Mouse (Mus musculus) gastrocnemius, adult 2 months (tissue): ENCODE measurements around the gene Aldoart2. TPM values are rescaled to one million over a fixed set of nuclear protein-coding genes. Genes with fewer than 3 reads are reported as not detected.

Experiments used
- DNase-seq: peaks from one replicate; pipeline ENCODE4 v3.0.0; 2022
- H3K27ac ChIP-seq: fragments of 200-600 bp; 2 replicates; pipeline ENCODE4 v1.8.1; 2022; ENCODE audit warnings: mild to moderate bottlenecking
- H3K4me3 ChIP-seq: fragments of 200-600 bp; 2 replicates; pipeline ENCODE4 v1.8.1; 2022; ENCODE audit warnings: mild to moderate bottlenecking, moderate library complexity
- CTCF ChIP-seq: fragments of 200-600 bp; IDR thresholded peaks from 2 replicates; pipeline ENCODE4 v1.8.1; 2022; ENCODE audit warnings: antibody characterized with exemption, mild to moderate bottlenecking, moderate library complexity
- intact Hi-C: fragments of 180-260 bp; cut with DNase I; formaldehyde crosslinking; loops from one replicate; pipeline ENCODE4 v1.15.1; 2025
- total RNA-seq, 2 experiments: library from RNA; stranded (reverse); gene quantifications; 2 replicates each; pipeline ENCODE4 v1.2.3; 2021

The Aldoart2 gene
- total RNA-seq, 2 experiments from 2014 or later = 0.28 to 0.38 TPM

GRCm38 (mm10) chr12:55599639-55600502 lies 34.8 kb downstream of the Aldoart2 start:
- H3K27ac ChIP-seq = no peak overlapping the region
- no peak for TF ChIP-seq CTCF
- DNase-seq = peak; percentile 68
- H3K4me3 ChIP-seq = peak overlapping the region; percentile 56
- intact Hi-C loops = no loop called here

GRCm38 (mm10) chr12:55600503-55600994 lies 35.5 kb downstream of the Aldoart2 start:
- Histone ChIP-seq H3K4me3 (peak overlapping the region; percentile 56), H3K27ac (no peak overlapping the region)
- no peak for DNase-seq
- intact Hi-C loops = no loop called here
- TF ChIP-seq CTCF = no peak

GRCm38 (mm10) chr12:55604411-55604810 lies 39.4 kb downstream of the Aldoart2 start:
- no peak overlapping the region for H3K4me3 ChIP-seq
- intact Hi-C loops = no loop called here
- no peak for DNase-seq
- H3K27ac ChIP-seq = no peak overlapping the region
- no peak for TF ChIP-seq CTCF

GRCm38 (mm10) chr12:55607902-55608301 lies 42.9 kb downstream of the Aldoart2 start:
- H3K27ac ChIP-seq = no peak overlapping the region
- no peak for TF ChIP-seq CTCF
- no peak for DNase-seq
- intact Hi-C loops = no loop called here
- no peak overlapping the region for H3K4me3 ChIP-seq

- Histone ChIP-seq H3K4me3 (no peak overlapping the region), H3K27ac (no peak overlapping the region)
- intact Hi-C loops = no loop called here
- no peak for DNase-seq
- no peak for TF ChIP-seq CTCF
These were observed 45.8 kb downstream of the Aldoart2 start for GRCm38 (mm10) chr12:55610812-55611211.

Other genes with a start within 250 kb of the Aldoart2 start
- 100 to 1,000 TPM; 165 to 168 TPM for gene Psma6, start 181.0 kb upstream of the Aldoart2 start, total RNA-seq
- gene Nfkbia, start 72.6 kb upstream of the Aldoart2 start, total RNA-seq = 10 to 100 TPM; 26.3 to 66.2 TPM
- gene Insm2, start 34.2 kb downstream of the Aldoart2 start, total RNA-seq = not detected